Comparison of ENCODE assay signal across 11 mouse cellular contexts in the genomic region with DNA sequence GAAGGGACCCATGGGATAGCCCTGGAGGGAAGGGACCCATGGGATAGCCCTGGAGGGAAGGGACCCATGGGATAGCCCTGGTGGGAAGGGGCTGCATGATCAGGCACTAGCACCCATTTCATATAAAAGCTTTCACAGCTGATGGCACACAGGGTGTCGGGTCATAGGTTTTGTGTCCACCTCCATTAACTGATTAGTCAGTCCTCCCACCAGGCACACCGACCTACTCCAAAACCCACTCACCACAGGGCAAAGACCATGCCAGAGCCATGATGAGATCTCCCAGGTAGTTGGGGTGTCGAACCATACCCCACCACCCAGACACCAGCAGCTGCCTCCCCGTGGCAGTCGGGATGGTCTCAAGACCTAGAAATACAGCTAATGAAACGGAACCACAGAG. TPM values are rescaled to one million over a fixed set of nuclear protein-coding genes. Genes with fewer than 3 reads are reported as not detected.
A peak's percentile ranks its signal among the peaks of the same experiment; 100 is the strongest.
DNase-seq lines count a peak whose midpoint lies in the region; ATAC-seq and TF ChIP-seq lines count a peak whose summit lies in the region.
"Had no signal": no experiment of that assay in that cellular context is flagged by ENCODE, and none has a peak within 500 bp of the region (broad histone marks: within the 10 kb centered on the region; RNA-seq: fewer than 3 reads in every experiment).

No protein-coding gene starts in this region.

- no peak for TF ChIP-seq POLR2A in myocyte (IDR thresholded peaks at IDR 0.05; ENCODE audit: insufficient read length, low read depth)

- H3ac ChIP-seq in myocyte (ENCODE audit: control insufficient read depth, insufficient read length) = no peak overlapping the region

- TF ChIP-seq CTCF in intestine, postnatal 0 days (IDR thresholded peaks at IDR 0.05; ENCODE audit: low read depth) = no peak

- H3K4me3 ChIP-seq in midbrain, embryonic 12.5 days = peak overlapping the region; percentile 69; the same call in 1 of the 2 replicates
- H3K4me3 ChIP-seq in midbrain, embryonic 15.5 days = no peak overlapping the region
- no peak overlapping the region for H3K4me3 ChIP-seq in intestine, postnatal 0 days (ENCODE audit: low read depth, low read length)
- peak overlapping the region; percentile 51 for H3K4me3 ChIP-seq in myocyte

- ATAC-seq in midbrain, embryonic 12.5 days (ENCODE audit: low FRiP score, low read depth) = no peak
- ATAC-seq in midbrain, embryonic 15.5 days (replicated peaks) = no peak
- no peak for ATAC-seq in intestine, postnatal 0 days
- ATAC-seq: Patski had no signal

- intact Hi-C loops in heart, postnatal 10 days (cut with DNase I) = no loop called here

- 0 out of 2 replicates have a peak overlapping the region, but pooled peaks have one; percentile 99 for H3K4me2 ChIP-seq in midbrain, embryonic 12.5 days (replicated peaks)
- no peak overlapping the region for H3K4me2 ChIP-seq in midbrain, embryonic 15.5 days
- H3K4me2 ChIP-seq in intestine, postnatal 0 days (replicated peaks; ENCODE audit: low read depth) = 0 out of 2 replicates have a peak overlapping the region, but pooled peaks have one; percentile 96
- H3K4me2 ChIP-seq in myocyte (ENCODE audit: low read depth) = no peak overlapping the region

- no peaks in the 10 kb centered on the region for H3K27me3 ChIP-seq in midbrain, embryonic 12.5 days
- no peaks in the 10 kb centered on the region for H3K27me3 ChIP-seq in midbrain, embryonic 15.5 days (replicated peaks)
- no peaks in the 10 kb centered on the region for H3K27me3 ChIP-seq in intestine, postnatal 0 days (replicated peaks; ENCODE audit: control insufficient read depth, insufficient read depth, low read length)
- H3K27me3 ChIP-seq in myocyte (ENCODE audit: control insufficient read depth, insufficient read depth, insufficient read length) = no peaks in the 10 kb centered on the region
- H3K27me3 ChIP-seq: Patski had no signal

- no peak overlapping the region for H3K9ac ChIP-seq in midbrain, embryonic 12.5 days (replicated peaks)
- H3K9ac ChIP-seq in midbrain, embryonic 15.5 days = no peak overlapping the region
- H3K9ac ChIP-seq in intestine, postnatal 0 days (ENCODE audit: low read depth, low read length) = no peak overlapping the region

- DNase-seq in heart, adult 11 months = peak; percentile 92
- no peak for DNase-seq in heart, postnatal 10 days
- no peak for DNase-seq in T-cell, adult 2 months (ENCODE audit: low spot score)
- DNase-seq in adrenal gland, adult 8-10 months = no peak
- DNase-seq: cerebellum, postnatal 25 days; right cerebral cortex, adult 18-20 months had no signal

- 87% methylated on average over 6 of the region's 6 CpGs for WGBS in midbrain, embryonic 12.5 days
- 91% methylated on average over 6 of the region's 6 CpGs for WGBS in midbrain, embryonic 15.5 days
- 92% methylated on average over 6 of the region's 6 CpGs for WGBS in intestine, postnatal 0 days

- no peaks in the 10 kb centered on the region for H3K9me3 ChIP-seq in midbrain, embryonic 12.5 days
- no peaks in the 10 kb centered on the region for H3K9me3 ChIP-seq in midbrain, embryonic 15.5 days
- H3K9me3 ChIP-seq in intestine, postnatal 0 days (ENCODE audit: control insufficient read depth) = no peaks in the 10 kb centered on the region

- H3K4me1 ChIP-seq in midbrain, embryonic 12.5 days = peaks cover 47% of the 10 kb centered on the region
- H3K4me1 ChIP-seq in midbrain, embryonic 15.5 days = peaks cover 58% of the 10 kb centered on the region
- H3K4me1 ChIP-seq in intestine, postnatal 0 days (replicated peaks; ENCODE audit: control insufficient read depth, insufficient read depth, low read length) = 0 out of 2 replicates have a peak, but pooled peaks cover 8% of the 10 kb centered on the region

- peaks cover 13% of the 10 kb centered on the region for H3K36me3 ChIP-seq in midbrain, embryonic 12.5 days
- H3K36me3 ChIP-seq in midbrain, embryonic 15.5 days (replicated peaks) = no peaks in the 10 kb centered on the region
- 0 out of 2 replicates have a peak, but pooled peaks cover 3% of the 10 kb centered on the region for H3K36me3 ChIP-seq in intestine, postnatal 0 days (ENCODE audit: control insufficient read depth, insufficient read depth)
- peaks cover 7% of the 10 kb centered on the region for H3K36me3 ChIP-seq in myocyte (ENCODE audit: control insufficient read depth, insufficient read depth)

- H3K27ac ChIP-seq in midbrain, embryonic 12.5 days (replicated peaks) = no peak overlapping the region
- no peak overlapping the region for H3K27ac ChIP-seq in midbrain, embryonic 15.5 days
- H3K27ac ChIP-seq in intestine, postnatal 0 days (ENCODE audit: low read depth, low read length) = no peak overlapping the region

- peaks cover 34% of the 10 kb centered on the region for H3K79me2 ChIP-seq in myocyte (ENCODE audit: control insufficient read depth, insufficient read depth)

TF ChIP-seq in myocyte, 11 proteins besides CTCF, POLR2A, EP300 and RAD21:
- TF ChIP-seq CEBPB (IDR thresholded peaks at IDR 0.05; ENCODE audit: insufficient read depth, poor library complexity, severe bottlenecking) = no peak
- peak; percentile 50 for TF ChIP-seq POLR2AphosphoS2 (IDR thresholded peaks at IDR 0.05; ENCODE audit: insufficient read length, low read depth)

RNA-seq across cellular contexts. Expression of a gene that starts 2.1 kb away (rescaled TPM):
- 10 to 100 TPM; 13.6 to 13.9 TPM for total RNA-seq in heart, postnatal 10 days (2021)
- polyA plus RNA-seq in midbrain, embryonic 12.5 days (2016; fragmentation: Nextera tagmentation; extraction: Ambion mirVana) = 30.8 and 32.2 TPM in 2 replicates
- polyA plus RNA-seq in midbrain, embryonic 15.5 days (2015; fragmentation: Nextera tagmentation; extraction: Ambion mirVana) = 30.8 and 34.7 TPM in 2 replicates
- polyA plus RNA-seq in intestine, postnatal 0 days (2015; fragmentation: Nextera tagmentation; extraction: Ambion mirVana) = 30.8 and 33.3 TPM in 2 replicates
- polyA plus RNA-seq in myocyte (2012; fragmentation: generic; extraction: Trizol) = 44.3 TPM
- total RNA-seq in adrenal gland, adult 8-10 months (2022) = 10 to 100 TPM; 31.6 to 43.1 (median 34.6) TPM

RNA-seq across cellular contexts. Expression of a gene that starts 5.1 kb away (rescaled TPM):
- total RNA-seq in heart, postnatal 10 days (2021) = 1 to 10 TPM; 2.7 to 2.9 TPM
- polyA plus RNA-seq in midbrain, embryonic 12.5 days (2016; fragmentation: Nextera tagmentation; extraction: Ambion mirVana) = 41.0 and 41.3 TPM in 2 replicates
- 51.3 and 53.8 TPM in 2 replicates for polyA plus RNA-seq in midbrain, embryonic 15.5 days (2015; fragmentation: Nextera tagmentation; extraction: Ambion mirVana)
- polyA plus RNA-seq in intestine, postnatal 0 days (2015; fragmentation: Nextera tagmentation; extraction: Ambion mirVana) = 13.4 and 17.5 TPM in 2 replicates
- polyA plus RNA-seq in myocyte (2012; fragmentation: generic; extraction: Trizol) = 37.1 TPM
- total RNA-seq in adrenal gland, adult 8-10 months (2022) = 10 to 100 TPM; 24.9 to 36.1 (median 27.2) TPM

RNA-seq across cellular contexts. Expression of a gene that starts 5.4 kb away (rescaled TPM):
- 100 to 1,000 TPM; 738 to 768 TPM for total RNA-seq in heart, postnatal 10 days (2021)
- 595 and 628 TPM in 2 replicates for polyA plus RNA-seq in midbrain, embryonic 12.5 days (2016; fragmentation: Nextera tagmentation; extraction: Ambion mirVana)
- polyA plus RNA-seq in midbrain, embryonic 15.5 days (2015; fragmentation: Nextera tagmentation; extraction: Ambion mirVana) = 459 and 483 TPM in 2 replicates
- polyA plus RNA-seq in intestine, postnatal 0 days (2015; fragmentation: Nextera tagmentation; extraction: Ambion mirVana) = 964 and 990 TPM in 2 replicates
- polyA plus RNA-seq in myocyte (2012; fragmentation: generic; extraction: Trizol) = 2,772 TPM
- total RNA-seq in adrenal gland, adult 8-10 months (2022) = 1,000 to 10,000 TPM; 1,027 to 1,106 (median 1,086) TPM

RNA-seq across cellular contexts. Expression of a gene that starts 5.5 kb away (rescaled TPM):
- 10 to 100 TPM; 41.7 to 46.7 TPM for total RNA-seq in heart, postnatal 10 days (2021)
- 75.8 and 76.4 TPM in 2 replicates for polyA plus RNA-seq in midbrain, embryonic 12.5 days (2016; fragmentation: Nextera tagmentation; extraction: Ambion mirVana)
- polyA plus RNA-seq in midbrain, embryonic 15.5 days (2015; fragmentation: Nextera tagmentation; extraction: Ambion mirVana) = 62.5 and 65.1 TPM in 2 replicates
- polyA plus RNA-seq in intestine, postnatal 0 days (2015; fragmentation: Nextera tagmentation; extraction: Ambion mirVana) = 35.0 and 36.3 TPM in 2 replicates
- 43.0 TPM for polyA plus RNA-seq in myocyte (2012; fragmentation: generic; extraction: Trizol)
- 10 to 100 TPM; 52.0 to 61.8 (median 59.6) TPM for total RNA-seq in adrenal gland, adult 8-10 months (2022)

RNA-seq across cellular contexts. Expression of a gene that starts 13.9 kb away (rescaled TPM):
- total RNA-seq in heart, postnatal 10 days (2021) = 10 to 100 TPM; 36.4 TPM
- polyA plus RNA-seq in midbrain, embryonic 12.5 days (2016; fragmentation: Nextera tagmentation; extraction: Ambion mirVana) = 77.0 and 82.2 TPM in 2 replicates
- polyA plus RNA-seq in midbrain, embryonic 15.5 days (2015; fragmentation: Nextera tagmentation; extraction: Ambion mirVana) = 100.0 and 102 TPM in 2 replicates
- polyA plus RNA-seq in intestine, postnatal 0 days (2015; fragmentation: Nextera tagmentation; extraction: Ambion mirVana) = 35.9 and 42.4 TPM in 2 replicates
- 49.1 TPM for polyA plus RNA-seq in myocyte (2012; fragmentation: generic; extraction: Trizol)
- 10 to 100 TPM; 66.2 to 92.3 (median 81.3) TPM for total RNA-seq in adrenal gland, adult 8-10 months (2022)

Comparison
In these comparisons a context has a peak if more than half of its experiments do, and no peak if none do; other contexts are left out.
1. H3K4me2 ChIP-seq: peak in midbrain, embryonic 12.5 days (single experiment) and intestine, postnatal 0 days (single experiment); none in midbrain, embryonic 15.5 days (single experiment) and myocyte (single experiment).
2. H3K4me3 ChIP-seq: peak in midbrain, embryonic 12.5 days (single experiment) and myocyte (single experiment); none in midbrain, embryonic 15.5 days (single experiment) and intestine, postnatal 0 days (single experiment).